Mouse (Mus musculus) limb, embryonic 13.5 days (tissue): ENCODE results near the gene Chit1. TPM values are rescaled to one million over a fixed set of nuclear protein-coding genes. Genes with fewer than 3 reads are reported as not detected.

Source experiments
- ATAC-seq: fragments of 200-750 bp; cut with Nextera tagmentation; 2 replicates; pipeline ENCODE4 v1.8.0; 2017; ENCODE audit warnings: low read depth, moderate number of reproducible peaks, moderate TSS enrichment; ENCODE audit not compliant: low FRiP score
- H3K27ac ChIP-seq: fragments of 300-500 bp; sonication (generic); 2 replicates; pipeline ENCODE4 v1.5.1; 2015; ENCODE audit warnings: inconsistent platforms, mild to moderate bottlenecking, moderate library complexity
- H3K27me3 ChIP-seq: fragments of 300-500 bp; sonication (generic); 2 replicates; pipeline ENCODE4 v1.6.1; 2015; ENCODE audit warnings: mild to moderate bottlenecking, inconsistent platforms
- H3K36me3 ChIP-seq: fragments of 300-500 bp; sonication (generic); 2 replicates; pipeline ENCODE4 v1.6.1; 2015; ENCODE audit warnings: inconsistent platforms, mild to moderate bottlenecking, moderate library complexity
- H3K4me1 ChIP-seq: fragments of 300-500 bp; sonication (generic); 2 replicates; pipeline ENCODE4 v1.6.1; 2015; ENCODE audit warnings: inconsistent platforms
- H3K4me2 ChIP-seq: fragments of 300-500 bp; sonication (generic); replicated peaks from 2 replicates; pipeline ENCODE4 v1.6.1; 2015; ENCODE audit warnings: inconsistent platforms, mild to moderate bottlenecking, moderate library complexity
- H3K4me3 ChIP-seq: fragments of 300-500 bp; sonication (generic); 2 replicates; pipeline ENCODE4 v1.5.1; 2015; ENCODE audit warnings: moderate library complexity, mild to moderate bottlenecking, inconsistent platforms
- H3K9ac ChIP-seq: fragments of 300-500 bp; sonication (generic); 2 replicates; pipeline ENCODE4 v1.6.1; 2015; ENCODE audit warnings: mild to moderate bottlenecking, inconsistent platforms
- H3K9me3 ChIP-seq: fragments of 300-500 bp; sonication (generic); 2 replicates; pipeline ENCODE4 v1.6.1; 2016; ENCODE audit warnings: inconsistent platforms
- WGBS: fragments of 180-500 bp; shearing (Covaris S2); methylation state at CpG from one replicate; pipeline ENCODE4 v1.1.7; 2015; 5-methylcytosine and 5-hydroxymethylcytosine counted together
- polyA plus RNA-seq: library from polyadenylated mRNA; unstranded; fragments of >200 nt; fragmentation: Nextera tagmentation; extraction: Ambion mirVana; gene quantifications from 2 replicates; pipeline ENCODE4 v1.2.1, GENCODE M21; 2015

Chit1 gene
- polyA plus RNA-seq, 1 experiment from 2014 or later, result 0.17 TPM

DNA sequence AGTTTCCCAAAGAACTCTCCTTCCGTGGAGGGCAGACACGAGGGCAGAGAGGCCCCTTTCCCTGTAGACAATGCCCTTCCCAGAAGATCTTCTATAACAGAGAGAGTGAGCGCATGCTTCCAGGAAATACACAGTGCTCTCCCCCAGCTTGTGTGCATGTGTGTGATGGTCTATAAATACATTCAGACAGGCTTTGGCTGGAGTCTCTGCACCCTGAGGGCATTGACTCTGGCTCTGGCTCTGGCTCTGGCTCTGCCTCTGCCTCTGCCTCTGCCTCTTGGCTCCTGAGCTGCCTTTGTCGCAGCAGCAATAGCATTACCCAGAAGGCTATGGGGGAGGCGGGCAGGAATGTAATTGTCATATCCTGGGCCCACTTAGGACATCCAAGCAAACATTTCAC is 7.2 kb upstream of the Chit1 start:
- Histone ChIP-seq H3K9ac (no peak overlapping the region), H3K4me2 (no peak overlapping the region), H3K4me3 (no peak overlapping the region), H3K9me3 (no peaks in the 10 kb centered on the region), H3K27ac (no peak overlapping the region), H3K36me3 (no peaks in the 10 kb centered on the region), H3K27me3 (no peaks in the 10 kb centered on the region), H3K4me1 (peaks cover 15% of the 10 kb centered on the region)
- WGBS, result 70% methylated on average over 5 of the region's 5 CpGs
- no peak for ATAC-seq

DNA sequence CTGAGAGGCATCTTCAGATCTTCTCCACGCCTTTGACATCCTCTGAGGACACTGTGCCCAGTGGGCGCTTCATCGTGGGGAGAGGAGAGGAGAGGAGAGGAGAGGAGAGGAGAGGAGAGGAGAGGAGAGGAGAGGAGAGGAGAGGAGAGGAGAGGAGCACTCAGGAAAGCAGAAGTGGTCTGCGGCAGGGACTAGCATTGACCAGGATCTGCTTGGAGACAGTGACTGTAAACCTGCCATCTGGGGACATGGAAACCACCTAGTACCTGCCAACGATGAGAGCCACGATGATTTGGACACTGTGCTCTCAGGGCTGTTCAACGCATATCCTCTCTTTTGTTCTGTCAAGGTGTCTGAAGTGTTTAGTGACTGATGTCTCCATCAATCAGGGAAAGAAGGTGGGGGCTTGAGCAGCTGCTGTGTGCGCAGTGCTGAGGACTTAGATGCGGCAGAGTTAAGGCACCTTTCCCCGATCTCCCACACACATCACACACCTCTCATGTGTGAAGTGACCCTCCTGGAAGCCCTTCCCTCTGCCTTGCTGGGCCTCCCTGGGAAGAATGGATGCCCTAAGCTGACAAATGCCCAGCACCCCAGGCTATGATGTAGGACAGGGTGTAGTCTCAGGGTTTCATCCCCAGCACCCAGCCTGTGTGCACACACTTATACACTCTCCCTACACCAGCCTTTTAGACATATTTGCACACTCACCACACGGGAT is 5.8 kb upstream of the Chit1 start:
- Histone ChIP-seq H3K36me3 (no peaks in the 10 kb centered on the region), H3K27me3 (no peaks in the 10 kb centered on the region), H3K9ac (peak overlapping the region; percentile 31; the same call in 1 of the 2 replicates), H3K4me1 (peaks cover 6% of the 10 kb centered on the region), H3K4me3 (no peak overlapping the region), H3K9me3 (no peaks in the 10 kb centered on the region), H3K4me2 (no peak overlapping the region), H3K27ac (no peak overlapping the region)
- no peak for ATAC-seq
- WGBS, result 68% methylated on average over 11 of the region's 11 CpGs

DNA sequence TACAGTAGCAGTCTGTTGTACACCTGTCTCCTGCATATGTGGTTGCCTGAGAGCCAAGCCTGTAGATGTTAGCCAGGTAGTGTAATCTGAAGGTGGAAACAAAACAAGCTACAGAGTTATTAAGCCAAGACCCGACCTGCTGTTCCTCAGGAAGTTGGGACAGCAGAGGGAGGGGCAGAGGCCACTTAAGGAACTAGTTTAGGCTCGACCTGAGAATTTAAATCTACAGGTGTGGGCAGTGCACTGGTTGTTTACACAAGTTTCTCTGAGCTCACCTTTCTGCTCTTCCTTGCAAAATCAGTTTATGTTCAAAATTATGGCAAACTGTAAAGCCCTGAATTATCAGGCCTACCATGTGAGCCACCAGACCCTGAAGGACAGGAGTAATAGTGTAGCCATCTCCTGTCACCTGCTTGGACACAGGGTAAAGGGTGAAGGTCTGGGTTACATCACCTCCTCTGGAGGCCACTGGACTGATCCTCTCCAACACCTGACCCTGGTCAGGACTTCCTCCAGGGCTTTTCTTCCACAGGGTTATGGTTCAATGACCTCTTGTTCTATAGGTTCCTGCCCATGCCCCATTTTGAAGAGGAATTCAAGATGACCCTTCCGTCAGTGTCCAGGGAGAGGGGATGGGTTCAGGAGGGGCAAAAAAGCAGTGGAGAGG is 5.1 kb upstream of the Chit1 start:
- peaks cover 4% of the 10 kb centered on the region; the same call in 1 of the 2 replicates for H3K4me1 ChIP-seq
- no peak overlapping the region for H3K27ac ChIP-seq
- no peak overlapping the region for H3K4me3 ChIP-seq
- H3K36me3 ChIP-seq, result no peaks in the 10 kb centered on the region
- no peak overlapping the region for H3K4me2 ChIP-seq
- no peak overlapping the region for H3K9ac ChIP-seq
- no peak for ATAC-seq
- 45% methylated on average over 3 of the region's 3 CpGs for WGBS
- no peaks in the 10 kb centered on the region for H3K9me3 ChIP-seq
- H3K27me3 ChIP-seq, result no peaks in the 10 kb centered on the region

DNA sequence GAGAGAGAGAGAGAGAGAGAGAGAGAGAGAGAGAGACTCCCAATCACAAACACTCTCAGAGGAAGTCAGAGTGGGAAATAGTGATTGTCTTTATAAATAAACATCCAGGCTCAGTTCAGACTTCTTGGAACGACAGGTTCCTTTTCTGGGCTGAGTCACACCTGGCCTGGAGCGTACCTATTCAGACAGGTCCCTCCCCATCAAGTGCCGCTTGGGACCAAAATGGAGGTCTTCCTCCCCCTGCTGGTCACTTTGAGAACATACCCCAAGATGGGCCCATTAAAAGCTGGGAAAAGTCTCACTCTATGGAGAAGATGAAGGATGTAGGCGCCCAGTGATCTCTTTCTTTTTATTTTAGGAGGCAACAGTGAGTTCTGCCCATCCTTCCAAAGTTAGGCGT is 4.3 kb upstream of the Chit1 start:
- no peaks in the 10 kb centered on the region for H3K9me3 ChIP-seq
- H3K27me3 ChIP-seq, result no peaks in the 10 kb centered on the region
- H3K4me2 ChIP-seq, result no peak overlapping the region
- H3K4me3 ChIP-seq, result no peak overlapping the region
- H3K9ac ChIP-seq, result no peak overlapping the region
- no peak overlapping the region for H3K27ac ChIP-seq
- ATAC-seq, result no peak
- peaks cover 4% of the 10 kb centered on the region; the same call in 1 of the 2 replicates for H3K4me1 ChIP-seq
- whole genome bisulfite sequencing, result 8% methylated on average over 5 of the region's 5 CpGs
- no peaks in the 10 kb centered on the region for H3K36me3 ChIP-seq

DNA sequence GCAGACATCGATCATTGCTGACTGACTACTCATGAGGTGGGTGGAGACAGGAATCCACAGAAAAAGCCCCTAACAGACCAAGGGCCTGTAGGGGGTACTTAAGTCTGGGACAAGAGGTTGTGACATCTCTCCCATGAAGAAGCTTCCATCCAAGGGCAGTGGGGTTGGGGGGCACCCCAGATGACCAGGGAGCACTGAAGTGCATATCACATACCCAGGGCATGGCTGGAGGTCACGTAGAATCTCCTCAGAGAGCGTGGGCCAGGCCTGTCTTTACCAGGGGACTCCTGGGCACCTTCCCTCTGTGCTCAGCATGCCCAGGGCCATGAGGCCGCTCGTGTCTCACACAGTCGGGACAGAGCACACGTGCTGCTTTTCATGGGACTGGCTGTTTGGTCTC is 3.3 kb upstream of the Chit1 start:
- ATAC-seq, result no peak
- Histone ChIP-seq H3K9ac (no peak overlapping the region), H3K4me1 (peaks cover 4% of the 10 kb centered on the region; the same call in 1 of the 2 replicates), H3K36me3 (no peaks in the 10 kb centered on the region), H3K9me3 (no peaks in the 10 kb centered on the region), H3K4me3 (no peak overlapping the region), H3K27me3 (no peaks in the 10 kb centered on the region), H3K27ac (no peak overlapping the region), H3K4me2 (no peak overlapping the region)
- 87% methylated on average over 7 of the region's 7 CpGs for WGBS

DNA sequence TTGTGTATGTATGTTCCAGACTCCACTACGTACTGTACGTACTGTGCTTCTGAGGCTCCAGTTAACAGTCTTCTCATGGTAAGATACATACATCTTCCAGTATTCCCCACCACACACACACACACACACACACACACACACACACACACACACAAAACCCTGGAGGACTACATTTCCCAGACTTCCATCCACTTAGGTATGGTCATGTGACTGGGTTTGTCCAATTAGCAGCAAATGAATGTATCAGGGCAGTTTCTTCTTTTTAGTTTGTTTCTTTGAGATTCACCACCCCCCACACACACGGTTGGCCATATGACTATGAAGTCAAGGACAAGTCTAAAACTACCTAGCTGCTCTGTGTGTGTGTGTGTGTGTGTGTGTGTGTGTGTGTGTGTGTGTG is 1.0 kb upstream of the Chit1 start:
- 90% methylated on average over 3 of the region's 3 CpGs for WGBS
- Histone ChIP-seq H3K4me2 (no peak overlapping the region), H3K27me3 (no peaks in the 10 kb centered on the region), H3K27ac (no peak overlapping the region), H3K9me3 (no peaks in the 10 kb centered on the region), H3K36me3 (no peaks in the 10 kb centered on the region), H3K4me1 (0 out of 2 replicates have a peak, but pooled peaks cover 3% of the 10 kb centered on the region), H3K4me3 (no peak overlapping the region), H3K9ac (no peak overlapping the region)
- no peak for ATAC-seq

DNA sequence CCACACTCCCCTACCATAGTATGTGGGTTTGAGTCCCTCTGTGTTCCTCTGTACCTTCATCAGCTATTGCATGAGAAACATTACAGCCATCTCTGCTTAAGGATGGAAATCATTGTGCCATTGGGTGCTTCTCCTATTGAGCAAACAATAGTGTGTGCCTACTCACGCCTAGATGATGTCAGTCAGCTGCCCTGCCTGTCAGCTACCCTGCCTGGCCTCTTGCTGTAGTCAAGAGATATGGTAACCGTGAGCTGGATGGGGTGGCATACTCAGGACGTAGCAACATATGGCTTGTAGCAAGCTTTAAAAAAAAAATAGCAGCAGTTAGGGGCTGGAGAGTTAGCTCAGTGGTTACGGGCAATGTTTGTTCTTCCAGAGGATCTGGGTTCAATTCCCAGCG is 593 bp upstream of the Chit1 start:
- no peak overlapping the region for H3K9ac ChIP-seq
- no peak overlapping the region for H3K27ac ChIP-seq
- H3K4me2 ChIP-seq, result no peak overlapping the region
- no peaks in the 10 kb centered on the region for H3K27me3 ChIP-seq
- H3K9me3 ChIP-seq, result no peaks in the 10 kb centered on the region
- 84% methylated on average over 5 of the region's 5 CpGs for WGBS
- H3K4me3 ChIP-seq, result no peak overlapping the region
- ATAC-seq, result no peak
- no peaks in the 10 kb centered on the region for H3K36me3 ChIP-seq
- H3K4me1 ChIP-seq, result 0 out of 2 replicates have a peak, but pooled peaks cover 3% of the 10 kb centered on the region

DNA sequence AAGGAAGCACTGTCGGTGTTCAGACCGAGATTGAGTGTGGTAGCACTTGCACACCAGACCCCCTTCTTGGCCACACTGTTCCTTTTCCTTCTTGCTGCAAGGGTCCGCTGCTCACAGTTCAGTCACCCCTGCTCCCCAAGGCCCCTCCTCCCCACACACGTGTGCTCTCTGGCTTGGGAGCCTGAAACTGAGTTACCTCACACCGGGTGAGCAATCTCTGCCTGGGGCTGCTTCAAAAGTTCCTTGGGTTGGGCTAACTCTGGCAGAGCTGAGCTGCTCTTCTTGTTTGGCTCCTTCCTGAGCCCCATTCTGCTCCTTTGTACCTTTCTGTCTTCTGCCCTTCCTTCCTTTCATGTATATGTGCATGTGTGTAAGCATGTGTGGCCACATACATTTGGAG is 2.5 kb downstream of the Chit1 start:
- Histone ChIP-seq H3K9ac (no peak overlapping the region), H3K9me3 (no peaks in the 10 kb centered on the region), H3K27ac (no peak overlapping the region), H3K27me3 (no peaks in the 10 kb centered on the region), H3K4me3 (no peak overlapping the region), H3K36me3 (no peaks in the 10 kb centered on the region), H3K4me1 (0 out of 2 replicates have a peak, but pooled peaks cover 3% of the 10 kb centered on the region), H3K4me2 (no peak overlapping the region)
- 50% methylated on average over 5 of the region's 5 CpGs for WGBS
- ATAC-seq, result no peak

DNA sequence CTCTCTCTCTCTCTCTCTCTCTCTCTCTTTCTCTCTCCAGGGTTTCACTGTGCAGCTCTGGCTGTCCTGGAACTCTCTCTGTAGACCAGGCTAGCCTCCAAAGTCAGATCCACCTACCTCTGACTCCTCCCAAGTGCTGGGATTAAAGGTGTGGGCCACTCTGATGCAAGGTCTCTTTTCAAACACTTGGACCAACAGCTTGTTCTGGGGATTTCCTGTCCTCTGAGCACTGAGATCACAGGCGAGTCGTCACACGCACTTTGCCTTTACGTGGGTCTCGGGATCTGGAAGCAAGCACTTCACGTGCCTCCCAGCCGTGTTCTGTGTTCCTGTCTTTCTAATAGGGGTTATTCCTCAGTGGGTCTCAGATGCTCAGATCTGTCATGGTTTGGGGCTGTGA is 3.0 kb downstream of the Chit1 start:
- Histone ChIP-seq H3K27me3 (no peaks in the 10 kb centered on the region), H3K4me1 (0 out of 2 replicates have a peak, but pooled peaks cover 3% of the 10 kb centered on the region), H3K9ac (no peak overlapping the region), H3K4me2 (no peak overlapping the region), H3K27ac (no peak overlapping the region), H3K9me3 (no peaks in the 10 kb centered on the region), H3K36me3 (no peaks in the 10 kb centered on the region), H3K4me3 (no peak overlapping the region)
- 57% methylated on average over 7 of the region's 7 CpGs for WGBS
- ATAC-seq, result no peak

DNA sequence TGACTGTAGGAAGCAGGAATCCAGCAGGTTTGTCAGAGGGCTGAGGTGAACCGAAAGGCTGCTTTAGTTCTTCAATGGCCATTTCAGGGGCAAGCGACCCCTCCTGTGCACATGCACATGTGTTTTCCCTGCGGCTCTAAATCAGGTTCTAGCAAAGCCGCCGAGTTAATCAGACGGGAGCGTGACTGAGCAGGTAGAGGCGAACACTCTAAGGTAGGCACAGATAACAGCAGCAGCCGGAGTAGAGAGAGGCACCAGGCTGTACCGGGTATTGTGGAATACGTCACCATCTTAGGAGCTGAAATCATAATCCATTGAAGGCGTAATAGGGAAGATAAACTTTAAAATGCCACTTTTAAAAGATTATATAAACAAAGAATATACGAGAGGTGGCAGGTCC is 3.7 kb downstream of the Chit1 start:
- H3K27me3 ChIP-seq, result no peaks in the 10 kb centered on the region
- WGBS, result 69% methylated on average over 13 of the region's 13 CpGs
- no peak overlapping the region for H3K27ac ChIP-seq
- no peaks in the 10 kb centered on the region for H3K9me3 ChIP-seq
- H3K9ac ChIP-seq, result no peak overlapping the region
- no peak overlapping the region for H3K4me2 ChIP-seq
- no peak for ATAC-seq
- 0 out of 2 replicates have a peak, but pooled peaks cover 3% of the 10 kb centered on the region for H3K4me1 ChIP-seq
- no peak overlapping the region for H3K4me3 ChIP-seq
- H3K36me3 ChIP-seq, result no peaks in the 10 kb centered on the region

DNA sequence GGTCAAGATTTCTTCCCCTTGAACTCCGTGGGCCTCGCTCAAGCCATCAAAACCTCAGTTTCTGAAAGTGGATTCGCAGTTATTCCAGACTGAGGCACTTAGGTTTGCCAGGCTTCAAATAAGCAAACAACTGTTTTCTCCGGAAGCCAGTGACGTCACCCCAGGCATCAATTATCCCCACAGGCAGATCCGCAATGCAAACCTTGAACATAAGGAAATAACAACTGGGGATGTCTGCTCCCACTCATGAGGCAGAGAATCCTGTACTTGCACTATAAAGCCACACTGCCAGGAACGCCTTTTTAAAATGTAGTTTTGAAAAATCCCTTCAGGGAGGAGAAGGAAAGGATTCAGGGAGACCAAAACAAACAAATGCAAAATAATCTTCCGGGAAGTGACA is 4.4 kb downstream of the Chit1 start:
- Histone ChIP-seq H3K36me3 (no peaks in the 10 kb centered on the region), H3K4me2 (no peak overlapping the region), H3K27me3 (no peaks in the 10 kb centered on the region), H3K9me3 (no peaks in the 10 kb centered on the region), H3K4me3 (no peak overlapping the region), H3K27ac (no peak overlapping the region), H3K4me1 (0 out of 2 replicates have a peak, but pooled peaks cover 3% of the 10 kb centered on the region), H3K9ac (no peak overlapping the region)
- ATAC-seq, result no peak
- WGBS, result 50% methylated on average over 8 of the region's 8 CpGs

DNA sequence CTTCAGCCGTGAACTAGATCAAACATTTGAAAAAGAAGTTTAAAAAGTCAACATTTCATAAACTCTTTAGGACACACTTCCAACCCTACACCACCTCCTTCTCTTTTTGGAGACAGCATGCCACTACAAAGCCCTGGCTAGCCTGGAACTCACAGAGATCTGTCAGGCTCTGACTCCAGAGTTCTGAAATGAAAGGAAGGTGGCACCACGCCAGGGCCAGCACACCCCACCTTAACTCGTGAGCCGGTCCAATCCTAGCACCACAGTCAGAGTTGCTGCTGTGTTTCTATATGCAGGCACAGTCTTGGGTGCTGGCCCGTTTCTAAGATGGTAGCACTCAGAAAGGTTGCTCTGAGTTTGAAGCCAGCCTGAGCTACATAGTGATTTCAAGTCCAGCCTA is 6.1 kb downstream of the Chit1 start:
- 75% methylated on average over 5 of the region's 5 CpGs for WGBS
- ATAC-seq, result no peak
- H3K4me2 ChIP-seq, result no peak overlapping the region
- no peaks in the 10 kb centered on the region for H3K9me3 ChIP-seq
- H3K4me1 ChIP-seq, result 0 out of 2 replicates have a peak, but pooled peaks cover 3% of the 10 kb centered on the region
- H3K27me3 ChIP-seq, result no peaks in the 10 kb centered on the region
- H3K4me3 ChIP-seq, result no peak overlapping the region
- no peak overlapping the region for H3K9ac ChIP-seq
- no peaks in the 10 kb centered on the region for H3K36me3 ChIP-seq
- H3K27ac ChIP-seq, result no peak overlapping the region
